26 mouse cellular contexts compared by ENCODE assay signal in genomic region chr1:42498901-42499300, GRCm38 (mm10).
DNase-seq lines count a peak whose midpoint lies in the region; ATAC-seq and TF ChIP-seq lines count a peak whose summit lies in the region.
"Had no signal": no experiment of that assay in that cellular context is flagged by ENCODE, and none has a peak within 500 bp of the region (broad histone marks: within the 10 kb centered on the region; RNA-seq: fewer than 3 reads in every experiment).

No protein-coding gene starts in this region.

- H3K4me1 ChIP-seq in kidney, adult 2 months (ENCODE audit: control insufficient read depth, insufficient read depth, low read length), result peaks cover 4% of the 10 kb centered on the region; the same call in 1 of the 2 replicates
- peaks cover 12% of the 10 kb centered on the region; the same call in 1 of the 2 replicates for H3K4me1 ChIP-seq in kidney, embryonic 16.5 days (ENCODE audit: insufficient read depth, low read length)
- H3K4me1 ChIP-seq in midbrain, postnatal 0 days (ENCODE audit: insufficient read depth, low read length), result no peaks in the 10 kb centered on the region
- H3K4me1 ChIP-seq: embryonic facial prominence, embryonic 10.5 days; embryonic facial prominence, embryonic 13.5 days; forebrain, embryonic 12.5 days; forebrain, embryonic 15.5 days; heart, embryonic 12.5 days; heart, embryonic 15.5 days had no signal

- H3K4me2 ChIP-seq in kidney, embryonic 16.5 days (replicated peaks; ENCODE audit: low read depth, low read length), result no peak overlapping the region
- H3K4me2 ChIP-seq in midbrain, postnatal 0 days (ENCODE audit: low read depth, low read length, poor library complexity, severe bottlenecking), result no peak overlapping the region
- H3K4me2 ChIP-seq: embryonic facial prominence, embryonic 13.5 days; forebrain, embryonic 12.5 days; forebrain, embryonic 15.5 days; heart, embryonic 12.5 days; heart, embryonic 15.5 days; hindbrain, embryonic 14.5 days had no signal

- DNase-seq in cerebellum, postnatal 10 days, result peak; percentile 16 to 19
- no peak for DNase-seq in cerebellum, adult 11-12 months
- peak; percentile 84 for DNase-seq in kidney, adult 2 months
- DNase-seq in kidney, postnatal 25 days, result peak; percentile 75 to 78
- DNase-seq in adipocyte (ENCODE audit: low spot score), result no peak
- no peak for DNase-seq in thymus, postnatal 0 days (ENCODE audit: low spot score)
- DNase-seq in midbrain, postnatal 0 days (ENCODE audit: low spot score), result no peak
- DNase-seq: adrenal gland, postnatal 10 days; adrenal gland, postnatal 36 days; cerebellum, adult 9-11 months; cerebellum, postnatal 36 days; embryo, embryonic 11 days; gastrocnemius, postnatal 25 days; heart, adult 18-20 months; heart, postnatal 10 days; heart, postnatal 4 days had no signal

- no peak for ATAC-seq in kidney, embryonic 16.5 days (ENCODE audit: low FRiP score, low TSS enrichment)
- ATAC-seq in midbrain, postnatal 0 days (ENCODE audit: low FRiP score), result no peak
- ATAC-seq: activated CD4-positive, CD25-positive, alpha-beta regulatory T cell, adult 4 months; forebrain, embryonic 15.5 days had no signal

- WGBS in kidney, adult 2 months, result 50% methylated on average over 7 of the region's 7 CpGs
- WGBS in kidney, embryonic 16.5 days, result 78% methylated on average over 7 of the region's 7 CpGs
- 75% methylated on average over 7 of the region's 7 CpGs for WGBS in midbrain, postnatal 0 days

- H3K27ac ChIP-seq in kidney, adult 2 months (ENCODE audit: insufficient read depth, low read depth, low read length), result no peak overlapping the region
- H3K27ac ChIP-seq in kidney, embryonic 16.5 days (ENCODE audit: low read length), result no peak overlapping the region
- H3K27ac ChIP-seq in midbrain, postnatal 0 days (ENCODE audit: low read depth, low read length), result no peak overlapping the region
- H3K27ac ChIP-seq: embryonic facial prominence, embryonic 10.5 days; embryonic facial prominence, embryonic 13.5 days; forebrain, embryonic 12.5 days; forebrain, embryonic 15.5 days; heart, embryonic 15.5 days; hindbrain, embryonic 14.5 days had no signal

- H3K27me3 ChIP-seq in kidney, adult 2 months (replicated peaks; ENCODE audit: control insufficient read depth, insufficient read depth, low read length), result no peaks in the 10 kb centered on the region
- H3K27me3 ChIP-seq in kidney, embryonic 16.5 days (ENCODE audit: insufficient read depth, low read length), result no peaks in the 10 kb centered on the region
- no peaks in the 10 kb centered on the region for H3K27me3 ChIP-seq in midbrain, postnatal 0 days (ENCODE audit: insufficient read depth, low read length)
- H3K27me3 ChIP-seq: embryonic facial prominence, embryonic 13.5 days; forebrain, embryonic 15.5 days; heart, embryonic 12.5 days; heart, embryonic 15.5 days had no signal

- no peak overlapping the region for H3K4me3 ChIP-seq in kidney, adult 2 months (ENCODE audit: insufficient read depth, low read depth, low read length)
- H3K4me3 ChIP-seq in kidney, embryonic 16.5 days (ENCODE audit: low read length), result no peak overlapping the region
- H3K4me3 ChIP-seq in midbrain, postnatal 0 days (ENCODE audit: low read depth, low read length), result no peak overlapping the region
- H3K4me3 ChIP-seq: embryonic facial prominence, embryonic 10.5 days; embryonic facial prominence, embryonic 13.5 days; erythroblast, embryonic 14.5 days; forebrain, embryonic 12.5 days; forebrain, embryonic 15.5 days; heart, embryonic 12.5 days; heart, embryonic 15.5 days had no signal

- no peak overlapping the region for H3K9ac ChIP-seq in kidney, embryonic 16.5 days (replicated peaks; ENCODE audit: low read length)
- H3K9ac ChIP-seq in midbrain, postnatal 0 days (replicated peaks; ENCODE audit: low read length, poor library complexity, severe bottlenecking), result no peak overlapping the region
- H3K9ac ChIP-seq: embryonic facial prominence, embryonic 13.5 days; forebrain, embryonic 12.5 days; forebrain, embryonic 15.5 days; heart, embryonic 12.5 days; heart, embryonic 15.5 days; hindbrain, embryonic 14.5 days had no signal

- no peak for TF ChIP-seq CTCF in kidney, adult 2 months (conservative IDR thresholded peaks at IDR 0.05; ENCODE audit: insufficient read depth, insufficient read length, low read depth, low read length)
- TF ChIP-seq CTCF in midbrain, postnatal 0 days (IDR thresholded peaks at IDR 0.05), result no peak

- H3K36me3 ChIP-seq in kidney, adult 2 months (ENCODE audit: control insufficient read depth, insufficient read depth, low read length), result no peaks in the 10 kb centered on the region
- no peaks in the 10 kb centered on the region for H3K36me3 ChIP-seq in kidney, embryonic 16.5 days (ENCODE audit: insufficient read depth, low read length)
- no peaks in the 10 kb centered on the region for H3K36me3 ChIP-seq in midbrain, postnatal 0 days (ENCODE audit: insufficient read depth, low read length)
- H3K36me3 ChIP-seq: embryonic facial prominence, embryonic 10.5 days; embryonic facial prominence, embryonic 13.5 days; forebrain, embryonic 12.5 days; forebrain, embryonic 15.5 days; heart, embryonic 12.5 days; heart, embryonic 15.5 days had no signal

- no peak for TF ChIP-seq POLR2A in kidney, adult 2 months (IDR thresholded peaks at IDR 0.05; ENCODE audit: low read depth, low read length)

- H3K9me3 ChIP-seq in kidney, embryonic 16.5 days (ENCODE audit: low read length), result no peaks in the 10 kb centered on the region
- H3K9me3 ChIP-seq in midbrain, postnatal 0 days (ENCODE audit: low read length), result no peaks in the 10 kb centered on the region
- H3K9me3 ChIP-seq: embryonic facial prominence, embryonic 10.5 days; embryonic facial prominence, embryonic 13.5 days; forebrain, embryonic 12.5 days; forebrain, embryonic 15.5 days; heart, embryonic 12.5 days; heart, embryonic 15.5 days had no signal

Comparison
In these comparisons a context has a peak if more than half of its experiments do, and no peak if none do; other contexts are left out.
1. DNase-seq: peak in cerebellum, postnatal 10 days (2 of 2), kidney, adult 2 months (single experiment) and kidney, postnatal 25 days (2 of 2); none in cerebellum, adult 11-12 months (single experiment), adipocyte (single experiment), thymus, postnatal 0 days (single experiment) and midbrain, postnatal 0 days (single experiment).